Mouse (Mus musculus) urinary bladder, postnatal 25 days (tissue): ENCODE measurements around the gene Adgrg6.
A peak's percentile ranks its signal among the peaks of the same experiment; 100 is the strongest.

Experiments used
- DNase-seq: peaks from one replicate; pipeline ENCODE4 v3.0.0; 2022; ENCODE audit warnings: low spot score

Adgrg6 gene

GRCm38 (mm10) chr10:14544941-14545717 is at the start of gene Adgrg6:
Gene Adgrg6 (minus strand): TSS chr10:14545659.
- DNase-seq: peak; percentile 67

GRCm38 (mm10) chr10:14592215-14592614 is 46.8 kb upstream of the Adgrg6 start:
- DNase-seq: no peak

- DNase-seq: no peak
Observed at GRCm38 (mm10) chr10:14590816-14591215, 45.4 kb upstream of the Adgrg6 start.

DNA sequence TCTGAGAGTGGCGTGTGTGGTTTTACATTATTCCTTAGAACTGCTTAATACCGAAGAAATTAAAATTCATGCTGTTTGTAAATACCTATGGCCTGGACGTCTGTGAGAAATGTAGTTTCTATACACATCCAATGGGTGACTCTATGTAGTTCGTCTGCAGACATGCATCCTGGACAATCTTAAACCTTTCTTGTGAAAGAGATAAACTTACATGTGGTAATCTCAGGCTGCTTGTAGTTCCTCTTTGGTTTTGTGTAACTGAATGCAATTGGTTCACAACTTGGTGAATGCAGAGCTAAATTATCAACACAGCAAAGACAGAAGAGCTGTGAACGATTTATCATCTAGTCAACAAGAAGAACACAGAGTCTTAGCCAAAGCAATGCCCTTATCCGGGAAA is 44.2 kb upstream of the Adgrg6 start:
- no peak for DNase-seq

DNA sequence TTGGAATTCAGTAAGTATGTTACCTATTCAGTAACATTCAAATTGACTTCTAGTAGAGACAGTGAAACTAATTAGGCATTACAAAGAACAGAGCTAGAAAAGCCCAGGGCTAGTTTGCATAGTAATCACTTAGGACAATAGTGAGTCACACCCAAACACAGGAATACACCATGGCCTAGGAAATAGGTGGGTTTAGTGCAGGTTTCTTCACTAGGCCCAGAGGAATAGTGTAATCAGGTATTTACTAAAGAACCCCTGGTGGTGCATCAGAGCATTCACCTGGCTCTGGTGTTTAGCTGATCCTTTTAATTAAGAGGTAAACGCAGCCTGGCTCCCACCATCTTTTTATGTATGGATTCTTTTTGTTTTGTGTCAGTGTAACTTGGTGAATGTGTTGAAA is 38.0 kb upstream of the Adgrg6 start:
- no peak for DNase-seq

DNA sequence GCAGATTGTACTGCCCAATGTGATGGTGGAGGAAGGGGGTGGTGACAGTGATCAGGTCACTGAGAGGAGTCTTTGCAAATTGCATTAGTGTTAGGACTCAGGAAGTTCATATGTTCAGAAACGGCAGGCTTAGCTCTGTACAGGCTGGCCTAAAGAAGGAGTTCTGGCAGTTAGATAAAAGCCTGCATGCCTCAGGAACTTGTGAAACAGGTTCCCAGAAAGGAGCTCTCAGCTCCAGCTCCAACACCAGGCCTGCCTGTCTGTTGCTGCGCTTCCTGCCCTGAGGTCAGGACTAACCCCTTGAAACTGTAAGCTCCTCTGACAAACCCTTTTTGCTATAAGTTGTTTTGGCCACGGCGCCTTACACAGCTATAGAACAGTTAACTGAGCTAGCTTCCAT is 28.8 kb upstream of the Adgrg6 start:
- DNase-seq: no peak

GRCm38 (mm10) chr10:14571143-14571542 is 25.7 kb upstream of the Adgrg6 start:
- DNase-seq: no peak

DNA sequence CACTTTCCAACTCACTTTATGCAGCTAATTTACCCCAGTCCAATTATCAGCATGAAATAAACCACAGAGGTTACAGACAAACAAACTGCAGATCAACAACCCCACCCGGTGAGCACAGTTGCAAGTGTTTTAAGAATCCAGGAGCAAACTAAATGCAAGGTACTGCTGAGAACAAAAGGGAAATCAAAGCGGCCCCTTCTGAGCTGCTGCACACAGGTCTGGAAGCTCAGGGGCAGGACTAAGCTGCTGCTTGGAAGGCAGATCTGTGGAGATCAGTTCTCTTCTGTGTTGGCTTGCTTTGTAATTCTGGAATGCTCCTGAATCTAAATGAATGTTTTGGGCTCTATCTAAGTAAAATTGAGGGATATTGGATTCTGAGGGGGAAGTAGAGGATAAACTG is 25.2 kb upstream of the Adgrg6 start:
- DNase-seq: no peak

DNA sequence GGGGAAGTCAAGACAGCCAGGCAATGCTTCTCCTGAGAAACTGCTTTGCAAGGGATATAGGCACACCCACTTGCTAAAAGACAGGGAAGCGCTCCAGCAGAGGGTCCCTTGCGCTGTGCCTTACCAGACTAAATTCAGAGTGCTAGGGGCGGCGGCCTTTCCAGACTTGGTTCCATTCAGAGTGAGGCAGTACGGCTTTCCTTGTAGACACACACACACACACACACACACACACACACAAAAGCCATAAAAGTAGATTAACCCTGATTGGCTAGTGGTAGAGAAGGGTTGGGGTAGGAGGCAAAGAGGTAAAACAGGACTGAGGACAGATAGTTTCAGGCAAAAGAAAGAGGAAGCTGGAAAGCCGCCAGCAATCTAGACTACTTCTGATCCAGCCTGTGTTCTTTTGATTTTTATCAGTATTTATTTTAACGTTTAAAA is 672 bp upstream of the Adgrg6 start:
- peak; percentile 50 for DNase-seq

GRCm38 (mm10) chr10:14544608-14544940 is 885 bp downstream of the Adgrg6 start:
- DNase-seq: no peak

DNA sequence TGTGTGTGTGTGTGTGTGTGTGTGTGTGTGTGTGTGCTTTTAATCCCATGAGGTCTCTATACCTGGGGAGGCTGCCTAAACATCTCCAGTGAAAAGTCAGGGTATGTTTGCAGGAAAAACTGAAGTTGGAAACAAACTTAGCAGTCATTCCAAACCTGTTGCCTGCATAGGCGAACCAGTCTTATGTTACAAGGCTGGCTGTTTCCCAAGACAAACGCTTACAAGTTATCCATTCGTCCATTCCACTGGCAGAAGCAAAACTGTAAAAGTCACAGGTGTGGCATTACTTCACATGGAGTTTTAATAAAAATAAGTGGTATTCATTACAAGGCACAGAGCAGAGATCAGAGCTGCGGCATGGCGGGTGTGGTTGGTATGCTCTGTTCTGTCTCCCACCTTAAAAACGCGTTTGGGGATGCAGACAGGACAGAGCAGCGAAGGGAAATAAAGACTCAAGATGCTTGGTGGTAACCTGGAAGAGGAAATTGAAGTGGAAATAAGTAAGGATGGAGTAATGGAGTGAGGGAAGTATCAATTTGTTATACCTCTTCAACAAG is 1.9 kb downstream of the Adgrg6 start:
- no peak for DNase-seq

DNA sequence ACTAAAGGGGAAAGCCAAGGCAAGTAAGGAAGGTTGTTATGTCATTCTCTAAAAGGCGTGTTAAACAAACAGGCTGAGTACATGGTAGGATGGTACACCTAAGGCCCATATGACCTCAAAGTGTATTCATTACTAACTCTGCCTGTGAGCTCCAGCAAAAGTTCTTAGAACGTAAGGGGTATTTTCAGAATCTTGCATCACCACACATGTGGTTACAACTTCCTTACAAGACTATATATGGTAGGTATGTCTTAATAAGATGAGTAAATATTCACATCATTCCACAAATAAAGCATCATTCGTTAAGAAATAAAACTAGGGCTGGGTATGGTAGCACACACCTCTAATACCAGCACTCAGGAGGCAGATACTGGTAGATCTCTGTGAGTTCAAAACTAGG is 8.4 kb downstream of the Adgrg6 start:
- DNase-seq: no peak

DNA sequence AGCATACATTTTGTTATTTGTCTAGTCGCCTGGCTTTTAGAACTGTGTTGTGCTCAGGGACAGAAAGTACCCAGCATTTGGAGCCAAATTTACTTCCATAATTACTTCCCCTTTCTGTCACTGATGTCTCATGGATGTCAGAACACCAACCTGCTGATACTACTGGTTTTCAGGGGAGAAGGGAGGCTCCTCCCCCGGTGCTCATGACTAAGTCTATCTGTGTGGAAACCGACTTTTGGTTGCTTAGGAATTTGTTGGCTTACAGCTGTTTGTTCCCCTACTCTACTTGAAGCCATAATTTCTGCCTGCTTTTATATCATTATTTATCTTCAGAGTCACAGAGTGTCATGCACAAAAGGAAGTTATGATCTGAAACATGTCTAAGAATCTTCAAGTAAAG is 14.4 kb downstream of the Adgrg6 start:
- DNase-seq: no peak

- DNase-seq: no peak
Observed at GRCm38 (mm10) chr10:14530670-14531069, 14.8 kb downstream of the Adgrg6 start.

GRCm38 (mm10) chr10:14527765-14528164 is 17.7 kb downstream of the Adgrg6 start:
- DNase-seq: no peak

DNA sequence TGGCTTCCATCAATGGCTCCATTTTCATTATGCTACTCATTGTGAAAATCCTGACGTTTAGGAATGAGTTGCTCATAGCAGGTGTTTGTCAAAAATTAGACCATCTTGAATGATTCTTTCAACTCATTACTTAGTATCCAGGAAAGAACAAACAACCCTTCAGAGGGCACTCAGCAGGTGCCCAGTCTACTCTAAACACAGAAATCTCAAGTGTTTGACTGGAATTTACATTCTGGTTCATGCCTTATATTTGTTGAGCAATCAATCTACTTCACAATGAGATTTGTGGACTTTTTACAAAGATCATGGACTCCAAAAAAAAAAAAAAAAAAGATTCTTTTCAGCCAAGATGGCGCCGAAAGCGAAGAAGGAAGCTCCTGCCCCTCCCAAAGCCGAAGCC is 22.7 kb downstream of the Adgrg6 start:
- DNase-seq: no peak

- no peak for DNase-seq
Observed at GRCm38 (mm10) chr10:14520912-14521675, 24.4 kb downstream of the Adgrg6 start.

DNA sequence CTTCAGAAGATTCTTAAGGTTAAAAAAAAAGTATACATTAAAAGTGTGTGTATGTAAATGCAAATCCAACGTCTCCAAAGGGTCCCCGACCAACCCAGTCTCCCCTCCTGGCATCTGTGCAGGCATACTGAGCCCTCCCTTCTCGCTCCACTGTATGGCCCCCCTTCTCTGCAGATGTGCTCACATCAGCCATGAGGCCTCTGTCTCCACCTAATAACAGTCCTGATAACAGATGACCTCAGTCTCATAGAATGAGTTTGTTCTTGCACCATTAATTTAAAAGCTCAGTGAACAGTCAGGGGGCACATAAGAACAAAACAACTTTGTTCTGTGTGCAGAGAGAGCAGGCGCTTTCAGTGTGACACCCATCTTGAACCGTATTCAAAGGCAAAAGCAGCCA is 27.6 kb downstream of the Adgrg6 start:
- no peak for DNase-seq

DNA sequence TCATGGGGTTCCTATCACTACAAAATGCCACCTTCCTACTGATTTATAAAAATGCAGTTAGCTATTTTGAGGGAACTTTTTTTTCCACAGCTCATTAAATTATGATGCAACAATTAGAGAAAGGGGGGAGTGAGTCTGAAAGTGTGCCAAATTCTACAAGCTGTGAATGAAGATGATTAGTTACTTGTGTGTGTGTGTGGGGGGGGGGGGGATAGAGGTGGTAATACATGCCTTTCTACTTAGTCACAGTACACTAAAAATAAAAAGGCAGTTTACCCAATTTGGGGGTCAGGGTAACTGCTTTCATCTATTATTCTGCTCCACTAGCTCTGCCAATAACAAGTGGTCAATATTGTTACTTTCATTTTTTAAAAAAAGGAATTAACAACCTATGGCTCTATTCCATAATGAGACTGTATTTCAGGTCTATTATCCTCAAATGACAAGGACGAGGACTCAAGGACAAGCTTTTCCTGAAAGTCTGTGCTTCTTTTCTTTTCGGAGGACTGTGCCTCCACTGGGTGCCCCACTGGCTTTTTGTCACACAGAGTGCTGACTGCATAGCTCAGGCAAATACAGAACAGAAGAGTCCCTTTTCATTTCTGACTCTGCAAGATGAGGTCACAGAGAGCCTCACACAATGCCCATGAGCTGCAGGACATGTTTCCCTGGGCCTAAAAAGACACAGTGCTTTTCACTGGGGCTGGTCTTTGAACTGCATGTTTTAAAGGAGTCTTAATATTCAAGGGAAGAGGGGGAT is 33.4 kb downstream of the Adgrg6 start:
- no peak for DNase-seq

- DNase-seq: no peak
Observed at GRCm38 (mm10) chr10:14511157-14511556, 34.3 kb downstream of the Adgrg6 start.

- DNase-seq: no peak
Observed at GRCm38 (mm10) chr10:14495658-14496057, 49.8 kb downstream of the Adgrg6 start.

GRCm38 (mm10) chr10:14495204-14495603 is 50.3 kb downstream of the Adgrg6 start:
- DNase-seq: no peak

DNA sequence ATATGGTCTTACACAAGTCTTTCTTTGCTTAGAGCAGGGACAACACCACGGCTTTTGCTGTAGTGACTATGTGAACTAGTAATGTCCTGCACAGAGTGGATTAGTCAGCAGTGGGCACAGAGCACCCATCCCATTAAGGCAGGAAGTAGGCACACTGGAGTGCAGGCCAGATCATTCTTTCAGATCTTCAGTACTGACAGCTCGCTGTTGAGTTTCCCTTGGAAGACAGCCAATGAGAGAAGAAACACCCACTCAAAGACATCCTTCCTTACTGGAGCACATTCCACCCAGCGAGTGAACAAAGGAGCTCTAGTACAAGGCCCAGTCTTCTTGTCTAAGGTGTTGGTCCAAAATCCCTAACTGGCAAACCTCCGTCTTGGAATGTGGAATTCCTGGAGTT is 53.6 kb downstream of the Adgrg6 start:
- no peak for DNase-seq
